Mouse (Mus musculus) spleen, adult 2 months (tissue): ENCODE results near the gene Cflar.

Experiments
- CTCF ChIP-seq: fragments of 200-500 bp; IDR thresholded peaks from 2 replicates; pipeline ENCODE4 v1.5.1; 2011; ENCODE audit warnings: mild to moderate bottlenecking, inconsistent platforms; ENCODE audit not compliant: insufficient read depth, insufficient read length, insufficient replicate concordance; ENCODE audit errors: extremely low read depth
- POLR2A ChIP-seq: fragments of 200-500 bp; IDR thresholded peaks from 2 replicates; pipeline ENCODE4 v1.6.1; 2011; ENCODE audit warnings: low read depth, low read length, inconsistent platforms

DNA sequence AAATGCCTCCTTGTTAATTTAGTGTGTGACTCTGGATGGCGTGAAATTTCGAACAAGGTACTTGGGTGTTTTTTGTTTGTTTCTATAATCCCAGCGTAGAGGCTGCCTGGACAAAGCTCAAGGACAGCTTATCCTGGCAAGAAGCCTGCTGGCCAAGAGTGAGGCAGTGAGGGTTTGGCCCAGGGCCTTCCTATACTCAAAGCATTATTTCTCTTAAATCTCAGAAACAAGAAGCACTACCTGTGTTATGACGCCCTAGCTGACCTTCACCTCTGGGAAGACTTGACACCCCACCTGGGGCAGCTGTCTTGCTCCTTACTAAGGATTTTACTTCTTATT, 2.6 kb downstream of the Cflar start:
- TF ChIP-seq CTCF (no peak), POLR2A (no peak)
